Mouse (Mus musculus) kidney, embryonic 16.5 days (tissue): Measurements from ENCODE around the gene BC049352. TPM values are rescaled to one million over a fixed set of nuclear protein-coding genes. Genes with fewer than 3 reads are reported as not detected.

ENCODE experiments used
- ATAC-seq: fragments of 200-750 bp; cut with Nextera tagmentation; 2 replicates; pipeline ENCODE4 v1.8.0; 2017; ENCODE audit warnings: moderate TSS enrichment; ENCODE audit not compliant: low FRiP score, low TSS enrichment
- H3K27ac ChIP-seq: fragments of 300-500 bp; sonication (generic); 2 replicates; pipeline ENCODE4 v1.5.1; 2014; ENCODE audit warnings: low read length
- H3K27me3 ChIP-seq: fragments of 300-500 bp; sonication (generic); 2 replicates; pipeline ENCODE4 v1.6.1; 2014; ENCODE audit warnings: low read length, control low read depth, mixed read lengths; ENCODE audit not compliant: insufficient read depth
- H3K36me3 ChIP-seq: fragments of 300-500 bp; sonication (generic); 2 replicates; pipeline ENCODE4 v1.6.1; 2014; ENCODE audit warnings: low read length, control low read depth, mixed read lengths; ENCODE audit not compliant: insufficient read depth
- H3K4me1 ChIP-seq: fragments of 300-500 bp; sonication (generic); 2 replicates; pipeline ENCODE4 v1.6.1; 2014; ENCODE audit warnings: low read length, control low read depth, mixed read lengths; ENCODE audit not compliant: insufficient read depth
- H3K4me2 ChIP-seq: fragments of 300-500 bp; sonication (generic); replicated peaks from 2 replicates; pipeline ENCODE4 v1.6.1; 2014; ENCODE audit warnings: low read depth, low read length
- H3K4me3 ChIP-seq: fragments of 300-500 bp; sonication (generic); 2 replicates; pipeline ENCODE4 v1.5.1; 2014; ENCODE audit warnings: mild to moderate bottlenecking, low read length
- H3K9ac ChIP-seq: fragments of 300-500 bp; sonication (generic); replicated peaks from 2 replicates; pipeline ENCODE4 v1.6.1; 2014; ENCODE audit warnings: low read length
- H3K9me3 ChIP-seq: fragments of 300-500 bp; sonication (generic); 2 replicates; pipeline ENCODE4 v1.6.1; 2016; ENCODE audit warnings: low read length, control low read depth
- WGBS: fragments of 180-500 bp; shearing (Covaris S2); extraction: QIAGEN DNeasy Blood & Tissue Kit; methylation state at CpG from one replicate; pipeline ENCODE4 v1.1.7; 2014; 5-methylcytosine and 5-hydroxymethylcytosine counted together
- polyA plus RNA-seq: library from polyadenylated mRNA; unstranded; fragments of >200 nt; fragmentation: Nextera tagmentation; extraction: Ambion mirVana; gene quantifications from 2 replicates; pipeline ENCODE4 v1.2.1, GENCODE M21; 2015

Gene BC049352
- polyA plus RNA-seq, 1 experiment from 2014 or later: not detected

DNA sequence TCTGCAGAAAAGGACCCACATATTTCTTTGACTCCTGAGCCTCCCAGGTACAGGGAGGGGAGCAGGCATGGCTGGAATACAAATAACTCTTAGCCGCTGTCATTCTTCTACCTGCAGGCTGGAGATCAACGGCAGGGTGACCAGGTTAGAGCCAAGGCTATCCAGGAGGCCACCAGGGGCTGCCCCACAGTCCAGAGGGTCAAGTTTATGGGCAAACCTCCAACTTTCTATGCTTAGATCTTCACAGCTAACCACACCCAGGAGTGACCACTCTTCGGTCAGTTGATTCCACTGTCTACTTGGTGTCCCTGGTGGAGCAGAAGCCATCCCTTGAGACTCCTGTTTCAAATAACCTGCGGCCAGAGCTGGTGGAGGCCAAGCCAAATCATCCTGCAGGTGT is 73.6 kb downstream of the BC049352 start:
- no peaks in the 10 kb centered on the region for H3K9me3 ChIP-seq
- 90% methylated on average over 4 of the region's 4 CpGs for WGBS
- H3K9ac ChIP-seq: no peak overlapping the region
- no peaks in the 10 kb centered on the region for H3K27me3 ChIP-seq
- no peak overlapping the region for H3K4me2 ChIP-seq
- no peaks in the 10 kb centered on the region for H3K36me3 ChIP-seq
- H3K4me1 ChIP-seq: no peaks in the 10 kb centered on the region
- ATAC-seq: no peak
- H3K4me3 ChIP-seq: no peak overlapping the region
- no peak overlapping the region for H3K27ac ChIP-seq

- Histone ChIP-seq H3K9ac (no peak overlapping the region), H3K9me3 (no peaks in the 10 kb centered on the region), H3K36me3 (no peaks in the 10 kb centered on the region), H3K4me2 (no peak overlapping the region), H3K4me3 (no peak overlapping the region), H3K4me1 (no peaks in the 10 kb centered on the region), H3K27ac (no peak overlapping the region), H3K27me3 (no peaks in the 10 kb centered on the region)
- ATAC-seq: no peak
- WGBS: 92% methylated on average over 5 of the region's 5 CpGs
Observed at GRCm38 (mm10) chr9:45255967-45256366, 74.2 kb downstream of the BC049352 start.

- H3K4me2 ChIP-seq: no peak overlapping the region
- no peaks in the 10 kb centered on the region for H3K4me1 ChIP-seq
- ATAC-seq: no peak
- H3K9me3 ChIP-seq: no peaks in the 10 kb centered on the region
- 69% methylated on average over 13 of the region's 13 CpGs for WGBS
- H3K4me3 ChIP-seq: no peak overlapping the region
- no peaks in the 10 kb centered on the region for H3K27me3 ChIP-seq
- H3K36me3 ChIP-seq: no peaks in the 10 kb centered on the region
- no peak overlapping the region for H3K27ac ChIP-seq
- no peak overlapping the region for H3K9ac ChIP-seq
Observed at GRCm38 (mm10) chr9:45259065-45259464, 77.3 kb downstream of the BC049352 start.

DNA sequence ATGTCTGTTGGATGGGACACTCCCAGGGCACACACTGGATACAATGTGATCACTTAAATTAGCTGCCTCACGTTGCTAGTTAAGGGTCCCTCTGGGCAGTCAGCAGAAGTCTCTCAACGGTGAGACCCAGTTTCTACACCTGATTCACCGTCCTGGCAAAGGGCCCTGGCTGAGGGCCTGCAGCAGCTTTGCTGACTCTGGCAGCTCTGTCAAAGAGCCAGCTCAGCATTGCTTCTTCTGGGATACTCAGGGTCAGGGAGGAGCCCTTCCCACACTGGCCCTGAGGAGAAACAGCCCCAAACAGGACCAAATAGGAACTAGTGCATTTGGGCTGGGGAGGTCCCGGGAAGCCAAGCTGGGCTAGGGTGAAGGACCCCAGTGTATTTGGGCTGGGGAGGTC is 79.7 kb downstream of the BC049352 start:
- 53% methylated on average over 4 of the region's 4 CpGs for WGBS
- no peak for ATAC-seq
- no peaks in the 10 kb centered on the region for H3K36me3 ChIP-seq
- no peak overlapping the region for H3K4me2 ChIP-seq
- no peak overlapping the region for H3K27ac ChIP-seq
- no peak overlapping the region for H3K9ac ChIP-seq
- H3K4me3 ChIP-seq: no peak overlapping the region
- H3K9me3 ChIP-seq: no peaks in the 10 kb centered on the region
- H3K4me1 ChIP-seq: no peaks in the 10 kb centered on the region
- no peaks in the 10 kb centered on the region for H3K27me3 ChIP-seq

GRCm38 (mm10) chr9:45261872-45262271 is 80.1 kb downstream of the BC049352 start:
- 73% methylated on average over 5 of the region's 5 CpGs for WGBS
- Histone ChIP-seq H3K4me3 (no peak overlapping the region), H3K4me2 (no peak overlapping the region), H3K9ac (no peak overlapping the region), H3K36me3 (no peaks in the 10 kb centered on the region), H3K27me3 (no peaks in the 10 kb centered on the region), H3K9me3 (no peaks in the 10 kb centered on the region), H3K27ac (no peak overlapping the region), H3K4me1 (no peaks in the 10 kb centered on the region)
- ATAC-seq: no peak

- no peak for ATAC-seq
- H3K36me3 ChIP-seq: no peaks in the 10 kb centered on the region
- H3K27ac ChIP-seq: no peak overlapping the region
- peaks cover 27% of the 10 kb centered on the region for H3K27me3 ChIP-seq
- H3K4me1 ChIP-seq: peaks cover 9% of the 10 kb centered on the region
- WGBS: 88% methylated on average over 4 of the region's 4 CpGs
- no peaks in the 10 kb centered on the region for H3K9me3 ChIP-seq
- no peak overlapping the region for H3K9ac ChIP-seq
- no peak overlapping the region for H3K4me3 ChIP-seq
- no peak overlapping the region for H3K4me2 ChIP-seq
Observed at GRCm38 (mm10) chr9:45267099-45267498, 85.3 kb downstream of the BC049352 start.

- no peak overlapping the region for H3K9ac ChIP-seq
- WGBS: 49% methylated on average over 4 of the region's 4 CpGs
- ATAC-seq: no peak
- H3K9me3 ChIP-seq: no peaks in the 10 kb centered on the region
- H3K36me3 ChIP-seq: no peaks in the 10 kb centered on the region
- H3K4me2 ChIP-seq: no peak overlapping the region
- peaks cover 9% of the 10 kb centered on the region for H3K4me1 ChIP-seq
- H3K27ac ChIP-seq: no peak overlapping the region
- peaks cover 27% of the 10 kb centered on the region for H3K27me3 ChIP-seq
- no peak overlapping the region for H3K4me3 ChIP-seq
Observed at GRCm38 (mm10) chr9:45268079-45268478, 86.3 kb downstream of the BC049352 start.

- Histone ChIP-seq H3K27me3 (peaks cover 27% of the 10 kb centered on the region), H3K9ac (peak within 1 kb of the TSS; percentile 45; the same call in 1 of the 2 replicates), H3K4me3 (peak within 1 kb of the TSS; percentile 44), H3K36me3 (no peaks in the 10 kb centered on the region), H3K9me3 (no peaks in the 10 kb centered on the region), H3K27ac (no peak within 1 kb of the TSS), H3K4me1 (peaks cover 9% of the 10 kb centered on the region), H3K4me2 (peak within 1 kb of the TSS; percentile 65)
- WGBS: 5% methylated on average over 36 of the region's 36 CpGs
- ATAC-seq: peak; percentile 54; the same call in 1 of the 2 replicates
Observed at GRCm38 (mm10) chr9:45268597-45269325, 87.0 kb downstream of the BC049352 start, which contains the start of gene Il10ra. Gene Il10ra, minus strand, starts transcription at chr9:45269149.

DNA sequence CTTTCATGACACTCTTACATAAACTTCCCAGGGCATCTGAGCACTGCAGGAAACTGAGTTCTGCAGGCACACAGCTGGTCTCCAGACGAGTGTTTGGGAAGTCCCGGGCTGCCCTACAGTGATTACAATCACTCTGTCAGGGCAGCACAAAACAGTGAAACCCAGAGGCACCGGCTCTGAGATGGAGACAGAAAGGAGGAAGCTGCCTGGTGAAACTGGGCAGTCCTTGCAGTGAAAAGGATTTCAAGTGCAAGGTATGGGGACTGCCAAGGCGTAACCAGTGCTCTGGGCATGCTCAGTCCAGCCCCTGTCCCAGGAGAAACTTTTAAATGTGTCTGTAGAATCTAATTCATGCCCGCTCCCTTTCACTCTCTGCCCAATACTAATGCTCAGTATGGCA is 90.4 kb downstream of the BC049352 start:
- WGBS: 47% methylated on average over 5 of the region's 5 CpGs
- Histone ChIP-seq H3K4me3 (no peak overlapping the region), H3K4me1 (peaks cover 9% of the 10 kb centered on the region), H3K27me3 (peaks cover 27% of the 10 kb centered on the region), H3K9ac (no peak overlapping the region), H3K4me2 (no peak overlapping the region), H3K36me3 (no peaks in the 10 kb centered on the region), H3K27ac (no peak overlapping the region), H3K9me3 (no peaks in the 10 kb centered on the region)
- ATAC-seq: no peak

- Histone ChIP-seq H3K4me1 (no peaks in the 10 kb centered on the region), H3K36me3 (no peaks in the 10 kb centered on the region), H3K27me3 (peaks cover 11% of the 10 kb centered on the region), H3K4me2 (no peak overlapping the region), H3K9me3 (no peaks in the 10 kb centered on the region), H3K9ac (no peak overlapping the region), H3K4me3 (no peak overlapping the region), H3K27ac (no peak overlapping the region)
- WGBS: 79% methylated on average over 4 of the region's 4 CpGs
- ATAC-seq: no peak
Observed at GRCm38 (mm10) chr9:45274218-45274617, 92.4 kb downstream of the BC049352 start.
